Mouse (Mus musculus): ENCODE measurements around the gene Trove2.

DNA sequence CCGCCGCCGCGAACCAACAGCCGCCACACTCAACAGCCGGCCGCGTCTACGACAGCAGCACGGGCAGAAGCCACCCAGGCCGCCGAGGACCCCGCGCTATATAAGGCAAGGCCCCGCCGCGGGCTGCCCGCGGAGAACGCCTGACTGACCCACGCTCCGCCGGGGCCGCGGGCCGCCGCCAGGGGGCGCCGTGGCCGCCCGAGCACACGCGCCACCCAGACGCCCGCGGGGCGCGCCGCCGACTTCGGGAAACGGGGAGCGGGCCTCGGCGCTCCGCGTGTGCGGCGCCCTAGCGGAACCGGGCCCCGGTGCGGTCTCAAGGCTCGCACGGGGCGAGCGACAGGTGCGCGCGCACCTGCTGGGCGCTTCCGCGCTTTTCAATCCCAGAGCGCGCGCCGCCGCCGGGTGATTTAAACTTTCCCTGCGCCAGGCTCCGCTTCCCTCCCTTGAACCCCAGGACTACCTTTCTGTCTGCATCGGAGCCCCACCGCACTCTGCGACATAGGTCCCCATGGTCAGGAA, 74.1 kb downstream of the Trove2 start, which contains the start of gene Cdc73:
- peak; percentile 19; the same call in 1 of the 2 replicates for TF ChIP-seq POLR2A (IDR thresholded peaks at IDR 0.05; ENCODE audit: extremely low read depth, insufficient read depth, low read length)
- TF ChIP-seq CTCF (IDR thresholded peaks at IDR 0.05; ENCODE audit: extremely low read depth, insufficient read depth, low read length), result 0 out of 2 replicates have a peak, but pooled peaks have one; percentile 24

All from cortical plate, adult 2 months (tissue).